Mouse (Mus musculus) liver, embryonic 14.5 days (tissue): ENCODE results near the gene Ntrk3. TPM values are rescaled to one million over a fixed set of nuclear protein-coding genes. Genes with fewer than 3 reads are reported as not detected.

Experiments used
- ATAC-seq: fragments of 200-750 bp; cut with Nextera tagmentation; 2 replicates; pipeline ENCODE4 v1.8.0; 2017; ENCODE audit warnings: moderate number of reproducible peaks, mild to moderate bottlenecking, moderate library complexity; ENCODE audit not compliant: insufficient read depth
- DNase-seq, 3 experiments: peaks; one replicate each; pipeline ENCODE4 v3.0.0-alpha.2; 2012 to 2013; ENCODE audit warnings: low read depth in 3 of 3, low spot score in 3 of 3
- H3K27ac ChIP-seq: fragments of 300-500 bp; sonication (generic); 2 replicates; pipeline ENCODE4 v1.5.1; 2014; ENCODE audit warnings: moderate library complexity, mild to moderate bottlenecking, control low read depth, inconsistent platforms
- H3K27me3 ChIP-seq: fragments of 300-500 bp; sonication (generic); 2 replicates; pipeline ENCODE4 v1.6.1; 2014; ENCODE audit warnings: mild to moderate bottlenecking, low read length, moderate library complexity; ENCODE audit not compliant: control insufficient read depth, insufficient read depth
- H3K36me3 ChIP-seq: fragments of 300-500 bp; sonication (generic); replicated peaks from 2 replicates; pipeline ENCODE4 v1.6.1; 2014; ENCODE audit warnings: low read depth; ENCODE audit not compliant: control insufficient read depth, insufficient read depth
- H3K4me1 ChIP-seq, 2 experiments: fragments of 200-500 bp in 1 of 2; fragments of 300-500 bp in 1 of 2; sonication (generic) in 1 of 2; replicated peaks; 2 replicates each; pipeline ENCODE4 v1.6.1; 2012 to 2014; ENCODE audit warnings: antibody characterized with exemption in 1 of 2, inconsistent platforms in 1 of 2, low read length in 1 of 2; ENCODE audit not compliant: control insufficient read depth in 2 of 2, insufficient read depth in 2 of 2
- H3K4me2 ChIP-seq: fragments of 300-500 bp; sonication (generic); 2 replicates; pipeline ENCODE4 v1.6.1; 2014; ENCODE audit warnings: low read depth, mild to moderate bottlenecking, control low read depth, moderate library complexity
- H3K4me3 ChIP-seq, 2 experiments: fragments of 200-500 bp in 1 of 2; fragments of 300-500 bp in 1 of 2; sonication (generic) in 1 of 2; 2 replicates each; pipeline ENCODE4 v1.5.1; 2012 to 2014; ENCODE audit warnings: low read depth in 2 of 2, low read length in 2 of 2, mild to moderate bottlenecking in 2 of 2, control low read depth in 1 of 2, inconsistent platforms in 1 of 2, moderate library complexity in 1 of 2; ENCODE audit not compliant: insufficient read depth in 1 of 2
- H3K9ac ChIP-seq: fragments of 300-500 bp; sonication (generic); replicated peaks from 2 replicates; pipeline ENCODE4 v1.6.1; 2014; ENCODE audit warnings: mild to moderate bottlenecking, control low read depth, moderate library complexity
- H3K9me3 ChIP-seq: fragments of 300-500 bp; sonication (generic); 2 replicates; pipeline ENCODE4 v1.6.1; 2016; ENCODE audit warnings: low read length, mixed read lengths; ENCODE audit not compliant: control insufficient read depth
- CTCF ChIP-seq: IDR thresholded peaks from 2 replicates; pipeline ENCODE4 v1.5.1; 2016; ENCODE audit warnings: antibody characterized with exemption, low read depth, control low read depth
- EP300 ChIP-seq: IDR thresholded peaks from 2 replicates; pipeline ENCODE4 v1.6.1; 2016; ENCODE audit warnings: antibody characterized with exemption, low read depth
- WGBS: fragments of 180-500 bp; shearing (Covaris S2); extraction: QIAGEN DNeasy Blood & Tissue Kit; methylation state at CpG from one replicate; pipeline ENCODE4 v1.1.7; 2014; ENCODE audit not compliant: insufficient replicate concordance; 5-methylcytosine and 5-hydroxymethylcytosine counted together
- polyA plus RNA-seq, 2 experiments: library from polyadenylated mRNA; depleted of rRNA in 1 of 2; stranded (reverse) in 1 of 2; unstranded in 1 of 2; fragments of >200 nt; fragmentation: Nextera tagmentation in 1 of 2; extraction: Ambion mirVana in 1 of 2; gene quantifications; 2 replicates each; pipeline versions ENCODE4 v1.2.1 to v1.2.3; 2012 to 2014

Ntrk3 gene
- polyA plus RNA-seq, 2 experiments, result 0.14 to 0.25 TPM

DNA sequence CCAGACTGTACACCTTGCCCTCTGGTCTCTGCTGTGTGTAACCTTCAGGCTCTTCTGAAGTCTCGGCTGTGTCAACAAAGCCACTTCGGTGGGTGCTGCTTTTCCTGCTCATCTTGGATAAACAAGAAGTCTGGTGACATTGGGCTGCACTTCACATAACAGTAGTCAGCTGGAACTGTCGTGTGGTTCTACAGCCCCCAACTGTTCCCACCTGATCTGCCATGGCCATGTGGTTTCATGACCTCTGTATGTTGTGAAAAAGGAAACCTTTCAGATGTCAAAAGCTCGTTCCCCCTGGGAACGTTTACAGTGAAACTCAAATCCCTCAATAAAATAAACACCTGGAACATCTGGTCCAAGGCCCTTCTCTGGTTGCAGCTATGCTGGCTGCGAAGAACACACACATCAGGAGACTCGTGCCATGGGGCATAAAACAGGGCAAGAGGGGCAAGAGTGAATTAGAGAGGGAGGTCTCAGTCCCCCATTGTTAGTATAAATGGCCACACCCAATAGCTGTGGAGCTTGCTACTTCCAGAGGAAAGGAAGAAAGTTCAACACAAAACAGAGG lies 222.7 kb downstream of the Ntrk3 start:
- Histone ChIP-seq H3K9me3 (no peaks in the 10 kb centered on the region), H3K4me2 (no peak overlapping the region), H3K4me1 (no peaks in the 10 kb centered on the region), H3K36me3 (no peaks in the 10 kb centered on the region), H3K27ac (no peak overlapping the region), H3K4me3 (no peak overlapping the region), H3K27me3 (no peaks in the 10 kb centered on the region), H3K9ac (no peak overlapping the region)
- WGBS, result 46% methylated on average over 7 of the region's 7 CpGs
- DNase-seq, result no peak
- no peak for ATAC-seq
- no peak for TF ChIP-seq CTCF
- TF ChIP-seq EP300, result no peak

DNA sequence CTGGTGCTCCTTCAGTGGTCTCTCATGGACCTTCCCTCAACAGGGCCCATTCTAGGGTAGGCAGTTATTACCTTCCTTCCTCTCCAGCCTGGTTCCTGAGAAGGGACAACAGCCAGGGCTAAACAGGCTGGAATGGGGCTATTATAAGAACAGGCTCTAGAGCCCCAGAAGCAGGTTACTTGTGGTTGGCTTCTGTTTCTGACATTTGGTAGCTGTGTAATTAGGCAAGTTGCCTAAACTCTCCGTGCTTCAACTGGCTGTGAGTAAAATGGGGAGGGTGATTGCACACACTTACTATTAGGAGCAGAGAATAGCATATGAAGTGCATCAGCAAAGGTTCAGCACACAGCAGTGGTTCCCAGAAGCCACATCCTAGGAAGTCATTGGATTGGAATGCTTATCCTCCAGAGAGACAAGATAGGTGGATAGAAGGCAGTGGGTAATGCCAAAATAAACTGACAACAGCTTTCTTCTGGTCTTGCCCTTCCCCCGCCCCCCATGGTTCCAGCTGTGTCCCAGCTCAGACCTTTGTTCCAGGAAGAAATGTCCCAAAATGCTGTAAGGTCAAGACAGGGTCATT lies 230.7 kb downstream of the Ntrk3 start:
- H3K9ac ChIP-seq, result no peak overlapping the region
- no peaks in the 10 kb centered on the region for H3K36me3 ChIP-seq
- ATAC-seq, result no peak
- H3K4me2 ChIP-seq, result no peak overlapping the region
- no peaks in the 10 kb centered on the region for H3K9me3 ChIP-seq
- no peak overlapping the region for H3K27ac ChIP-seq
- WGBS, result 42% methylated on average over 2 of the region's 2 CpGs
- H3K4me1 ChIP-seq, result no peaks in the 10 kb centered on the region
- H3K27me3 ChIP-seq, result no peaks in the 10 kb centered on the region
- no peak for TF ChIP-seq CTCF
- no peak overlapping the region for H3K4me3 ChIP-seq
- no peak for DNase-seq

DNA sequence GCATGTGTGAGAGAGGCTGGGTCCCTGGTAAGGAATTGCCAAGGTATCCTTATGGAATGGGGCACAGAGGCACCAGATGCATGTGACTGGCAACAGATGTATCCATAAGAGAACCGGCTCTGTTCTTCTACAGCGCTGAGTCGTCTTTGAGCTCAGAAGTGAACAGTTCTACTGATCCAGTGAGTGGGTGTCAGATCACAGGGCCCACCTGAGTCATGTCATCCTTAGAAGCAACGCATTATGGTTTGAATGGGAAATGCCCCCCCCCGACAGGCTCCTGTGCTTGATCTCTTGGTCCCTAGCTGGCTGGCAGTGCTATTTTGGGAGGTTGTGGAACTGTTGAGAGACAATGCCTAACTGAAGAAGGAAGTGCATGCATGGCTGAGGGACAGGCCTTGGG lies 236.9 kb downstream of the Ntrk3 start:
- Histone ChIP-seq H3K9me3 (no peaks in the 10 kb centered on the region), H3K4me3 (no peak overlapping the region), H3K4me1 (no peaks in the 10 kb centered on the region), H3K27me3 (no peaks in the 10 kb centered on the region), H3K9ac (no peak overlapping the region), H3K36me3 (no peaks in the 10 kb centered on the region), H3K4me2 (no peak overlapping the region), H3K27ac (no peak overlapping the region)
- 63% methylated on average over 5 of the region's 5 CpGs for WGBS
- TF ChIP-seq EP300, result no peak
- no peak for TF ChIP-seq CTCF
- ATAC-seq (no peak), DNase-seq (no peak)

GRCm38 (mm10) chr7:78499970-78500369 lies 237.8 kb downstream of the Ntrk3 start:
- 47% methylated on average over 1 of the region's 1 CpGs for WGBS
- no peak overlapping the region for H3K4me3 ChIP-seq
- DNase-seq (no peak), ATAC-seq (no peak)
- H3K9me3 ChIP-seq, result no peaks in the 10 kb centered on the region
- H3K27ac ChIP-seq, result no peak overlapping the region
- no peaks in the 10 kb centered on the region for H3K4me1 ChIP-seq
- no peak overlapping the region for H3K4me2 ChIP-seq
- no peak overlapping the region for H3K9ac ChIP-seq
- no peaks in the 10 kb centered on the region for H3K36me3 ChIP-seq
- TF ChIP-seq CTCF (no peak), EP300 (no peak)
- no peaks in the 10 kb centered on the region for H3K27me3 ChIP-seq

DNA sequence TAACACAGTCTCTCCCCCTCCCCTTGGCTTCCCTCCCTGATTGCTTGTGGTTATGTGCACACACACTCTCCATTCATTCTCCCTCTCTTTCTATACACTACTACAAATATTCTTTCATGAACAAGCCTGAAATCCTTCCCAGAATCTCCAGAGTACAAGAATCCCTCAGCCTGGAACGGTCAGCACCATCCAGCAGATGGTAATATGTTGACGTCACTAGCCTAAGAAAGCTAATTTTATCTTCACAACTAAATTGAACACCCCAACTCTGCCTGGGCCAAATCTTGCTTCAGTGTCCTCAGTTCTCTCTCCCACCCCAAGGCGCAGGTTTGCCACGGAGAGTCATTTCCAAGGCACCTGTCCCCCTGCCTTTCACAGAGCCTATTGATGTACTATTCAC lies 239.5 kb downstream of the Ntrk3 start:
- no peaks in the 10 kb centered on the region for H3K9me3 ChIP-seq
- H3K36me3 ChIP-seq, result no peaks in the 10 kb centered on the region
- no peak overlapping the region for H3K27ac ChIP-seq
- no peaks in the 10 kb centered on the region for H3K27me3 ChIP-seq
- TF ChIP-seq CTCF (no peak), EP300 (no peak)
- H3K4me1 ChIP-seq, result no peaks in the 10 kb centered on the region
- WGBS, result 64% methylated on average over 4 of the region's 4 CpGs
- ATAC-seq (no peak), DNase-seq (no peak)
- no peak overlapping the region for H3K4me3 ChIP-seq
- H3K4me2 ChIP-seq, result no peak overlapping the region
- no peak overlapping the region for H3K9ac ChIP-seq
